Comparison of ENCODE assay signal across 11 mouse cellular contexts in the genomic region with DNA sequence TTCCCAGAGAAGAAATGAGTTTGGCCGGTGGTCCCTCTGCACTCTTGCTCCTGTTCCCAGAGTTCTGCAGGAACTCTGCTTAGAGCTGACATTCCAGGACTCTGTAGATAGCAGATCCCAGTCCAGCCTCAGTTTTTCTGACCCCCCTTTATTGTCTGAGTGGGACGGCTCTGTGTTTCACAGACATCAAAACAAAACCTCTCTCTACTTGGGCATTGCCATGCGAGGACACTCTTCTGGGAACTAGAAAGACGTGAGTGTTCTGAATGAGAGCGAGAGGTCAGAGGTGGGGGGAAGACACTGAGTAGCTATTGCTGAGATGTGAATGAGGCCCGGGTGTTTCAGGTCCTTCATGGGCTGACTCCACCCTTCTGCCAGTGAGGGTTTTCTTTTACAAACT. TPM values are rescaled to one million over a fixed set of nuclear protein-coding genes. Genes with fewer than 3 reads are reported as not detected.
DNase-seq lines count a peak whose midpoint lies in the region; ATAC-seq and TF ChIP-seq lines count a peak whose summit lies in the region.
"Had no signal": no experiment of that assay in that cellular context is flagged by ENCODE, and none has a peak within 500 bp of the region (broad histone marks: within the 10 kb centered on the region; RNA-seq: fewer than 3 reads in every experiment).

No protein-coding gene starts in this region.

- peaks cover 51% of the 10 kb centered on the region for H3K4me1 ChIP-seq in heart, embryonic 13.5 days
- H3K4me1 ChIP-seq in lung, postnatal 0 days (ENCODE audit: insufficient read depth, low read depth, low read length) = peaks cover 35% of the 10 kb centered on the region; the same call in 1 of the 2 replicates
- peaks cover 21% of the 10 kb centered on the region for H3K4me1 ChIP-seq in lung, adult 2 months (ENCODE audit: control insufficient read depth, insufficient read depth, low read length)
- peaks cover 14% of the 10 kb centered on the region for H3K4me1 ChIP-seq in intestine, embryonic 14.5 days (replicated peaks; ENCODE audit: control insufficient read depth, insufficient read depth, low read length)
- peaks cover 22% of the 10 kb centered on the region for H3K4me1 ChIP-seq in stomach, embryonic 15.5 days

- intact Hi-C loops in heart, postnatal 14 days (cut with DNase I) = loop anchor here (2.0 to 5.0 kb wide), 2 partner anchors 73 to 315 kb away; no protein-coding TSS in a partner anchor

- no peak for TF ChIP-seq EP300 in lung, postnatal 0 days (IDR thresholded peaks at IDR 0.05)

- no peak for TF ChIP-seq POLR2A in lung, adult 2 months (IDR thresholded peaks at IDR 0.05; ENCODE audit: borderline replicate concordance, extremely low read depth, low read depth, low read length)

- H3K9ac ChIP-seq in heart, embryonic 13.5 days = no peak overlapping the region; the same call in 1 of the 2 replicates
- no peak overlapping the region for H3K9ac ChIP-seq in lung, postnatal 0 days (replicated peaks; ENCODE audit: low read depth)
- no peak overlapping the region for H3K9ac ChIP-seq in intestine, embryonic 14.5 days (ENCODE audit: low read length)
- no peak overlapping the region for H3K9ac ChIP-seq in stomach, embryonic 15.5 days
- H3K9ac ChIP-seq: midbrain, embryonic 12.5 days had no signal

- H3K27ac ChIP-seq in heart, embryonic 13.5 days (replicated peaks) = peak overlapping the region; percentile 95
- H3K27ac ChIP-seq in lung, postnatal 0 days (ENCODE audit: low read length) = peak overlapping the region; percentile 88
- peak overlapping the region; percentile 87 for H3K27ac ChIP-seq in intestine, embryonic 14.5 days (ENCODE audit: low read depth)
- peak overlapping the region; percentile 91 for H3K27ac ChIP-seq in stomach, embryonic 15.5 days

- no peak for TF ChIP-seq CTCF in lung, postnatal 0 days (IDR thresholded peaks at IDR 0.05)
- TF ChIP-seq CTCF in lung, adult 2 months (IDR thresholded peaks at IDR 0.05; ENCODE audit: insufficient read depth, low read length) = no peak

- no peak for ATAC-seq in heart, embryonic 13.5 days (ENCODE audit: extremely low read depth, insufficient number of reproducible peaks, low FRiP score, low TSS enrichment)
- ATAC-seq in lung, postnatal 0 days = no peak
- ATAC-seq in intestine, embryonic 14.5 days (replicated peaks; ENCODE audit: low FRiP score, low TSS enrichment, low read depth) = no peak
- no peak; the same call in 1 of the 2 replicates for ATAC-seq in stomach, embryonic 15.5 days (ENCODE audit: insufficient read depth, low FRiP score, low read depth)
- ATAC-seq: CD4-positive, CD25-positive, alpha-beta regulatory T cell, adult 4 months had no signal

- no peak overlapping the region for H3K4me2 ChIP-seq in heart, embryonic 13.5 days
- H3K4me2 ChIP-seq in lung, postnatal 0 days (replicated peaks; ENCODE audit: low read depth, low read length) = no peak overlapping the region
- H3K4me2 ChIP-seq in intestine, embryonic 14.5 days (ENCODE audit: low read length) = no peak overlapping the region
- no peak overlapping the region for H3K4me2 ChIP-seq in stomach, embryonic 15.5 days
- H3K4me2 ChIP-seq: midbrain, embryonic 12.5 days had no signal

- no peak for DNase-seq in heart, postnatal 14 days
- no peak for DNase-seq in lung, postnatal 0 days (ENCODE audit: low spot score)
- no peak for DNase-seq in lung, adult 2 months
- DNase-seq in intestine, embryonic 14.5 days (ENCODE audit: low spot score) = no peak
- DNase-seq in cerebellum, adult 18-20 months = no peak
- DNase-seq in right cerebral cortex, postnatal 25 days = no peak
- DNase-seq: gastrocnemius, postnatal 14 days had no signal

- no peaks in the 10 kb centered on the region for H3K9me3 ChIP-seq in heart, embryonic 13.5 days
- H3K9me3 ChIP-seq in lung, postnatal 0 days (ENCODE audit: low read length) = no peaks in the 10 kb centered on the region
- no peaks in the 10 kb centered on the region for H3K9me3 ChIP-seq in intestine, embryonic 14.5 days (ENCODE audit: control insufficient read depth, low read length)
- no peaks in the 10 kb centered on the region for H3K9me3 ChIP-seq in stomach, embryonic 15.5 days
- H3K9me3 ChIP-seq: midbrain, embryonic 12.5 days had no signal

- 17% methylated on average over 6 of the region's 6 CpGs for WGBS in heart, embryonic 13.5 days
- 30% methylated on average over 6 of the region's 6 CpGs for WGBS in lung, postnatal 0 days
- WGBS in lung, adult 2 months = 43% methylated on average over 6 of the region's 6 CpGs
- WGBS in intestine, embryonic 14.5 days = 35% methylated on average over 6 of the region's 6 CpGs
- WGBS in stomach, embryonic 15.5 days = 36% methylated on average over 6 of the region's 6 CpGs

- H3K27me3 ChIP-seq in heart, embryonic 13.5 days (replicated peaks) = no peaks in the 10 kb centered on the region
- H3K27me3 ChIP-seq in lung, postnatal 0 days (replicated peaks; ENCODE audit: insufficient read depth, low read length) = no peaks in the 10 kb centered on the region
- no peaks in the 10 kb centered on the region for H3K27me3 ChIP-seq in intestine, embryonic 14.5 days (replicated peaks; ENCODE audit: control insufficient read depth, insufficient read depth, low read length)
- H3K27me3 ChIP-seq in stomach, embryonic 15.5 days (replicated peaks) = no peaks in the 10 kb centered on the region
- H3K27me3 ChIP-seq: midbrain, embryonic 12.5 days had no signal

- H3K4me3 ChIP-seq in heart, embryonic 13.5 days = no peak overlapping the region
- no peak overlapping the region for H3K4me3 ChIP-seq in lung, postnatal 0 days (ENCODE audit: low read depth, low read length)
- H3K4me3 ChIP-seq in lung, adult 2 months (replicated peaks; ENCODE audit: extremely low read depth, low read depth, low read length) = no peak overlapping the region
- no peak overlapping the region for H3K4me3 ChIP-seq in intestine, embryonic 14.5 days (ENCODE audit: low read depth, low read length)
- no peak overlapping the region for H3K4me3 ChIP-seq in stomach, embryonic 15.5 days (replicated peaks)
- H3K4me3 ChIP-seq: midbrain, embryonic 12.5 days had no signal

- H3K36me3 ChIP-seq in heart, embryonic 13.5 days = no peaks in the 10 kb centered on the region
- no peaks in the 10 kb centered on the region for H3K36me3 ChIP-seq in lung, postnatal 0 days (ENCODE audit: insufficient read depth, low read length)
- no peaks in the 10 kb centered on the region for H3K36me3 ChIP-seq in intestine, embryonic 14.5 days (ENCODE audit: control insufficient read depth, insufficient read depth, low read length)
- no peaks in the 10 kb centered on the region for H3K36me3 ChIP-seq in stomach, embryonic 15.5 days
- H3K36me3 ChIP-seq: midbrain, embryonic 12.5 days had no signal

RNA-seq across cellular contexts. Expression of a gene that starts 55.1 kb away (rescaled TPM):
- 0.25 and 0.31 TPM in 2 replicates for polyA plus RNA-seq in heart, embryonic 13.5 days (2015; fragmentation: Nextera tagmentation; extraction: Ambion mirVana)
- 10 to 100 TPM; 19.7 to 21.2 TPM for total RNA-seq in heart, postnatal 14 days (2021)
- 1.6 and 2.0 TPM in 2 replicates for polyA plus RNA-seq in lung, postnatal 0 days (2015; fragmentation: Nextera tagmentation; extraction: Ambion mirVana)
- polyA plus RNA-seq in lung, adult 2 months (2012; rRNA removed) = 13.6 and 14.5 TPM in 2 replicates
- 0.79 and 0.83 TPM in 2 replicates for polyA plus RNA-seq in intestine, embryonic 14.5 days (2014; fragmentation: Nextera tagmentation; extraction: Ambion mirVana)
- 0.57 and 0.68 TPM in 2 replicates for polyA plus RNA-seq in stomach, embryonic 15.5 days (2015; fragmentation: Nextera tagmentation; extraction: Ambion mirVana)
